Mouse (Mus musculus) left cerebral cortex, postnatal 25 days (tissue): Measurements from ENCODE around the gene Edc4. TPM values are rescaled to one million over a fixed set of nuclear protein-coding genes. Genes with fewer than 3 reads are reported as not detected.
A peak's percentile ranks its signal among the peaks of the same experiment; 100 is the strongest.
"Not testable (repeated sequence)": the region's sequence is repeated elsewhere in the genome, so short reads cannot be mapped to it uniquely, and the experiment has no call there.

Experiments used
- DNase-seq, 2 experiments: peaks; one replicate each; pipeline ENCODE4 v3.0.0; 2022; ENCODE audit warnings: low spot score in 2 of 2, mixed read lengths in 1 of 2
- intact Hi-C: fragments of 180-260 bp; cut with DNase I; formaldehyde crosslinking; loops from one replicate; pipeline ENCODE4 v1.15.1; 2025
- total RNA-seq, 2 experiments: library from RNA; stranded (reverse); gene quantifications; 2 replicates each; pipeline ENCODE4 v1.2.3; 2021

Edc4 gene
- total RNA-seq: 10 to 100 TPM; 58.1 to 62.9 TPM

GRCm38 (mm10) chr8:105880754-105881520, at the start of gene Edc4:
TSS of gene Edc4 (plus strand) at chr8:105880881.
- peak; percentile 75 to 80 for DNase-seq
- intact Hi-C loops: no loop called here

DNA sequence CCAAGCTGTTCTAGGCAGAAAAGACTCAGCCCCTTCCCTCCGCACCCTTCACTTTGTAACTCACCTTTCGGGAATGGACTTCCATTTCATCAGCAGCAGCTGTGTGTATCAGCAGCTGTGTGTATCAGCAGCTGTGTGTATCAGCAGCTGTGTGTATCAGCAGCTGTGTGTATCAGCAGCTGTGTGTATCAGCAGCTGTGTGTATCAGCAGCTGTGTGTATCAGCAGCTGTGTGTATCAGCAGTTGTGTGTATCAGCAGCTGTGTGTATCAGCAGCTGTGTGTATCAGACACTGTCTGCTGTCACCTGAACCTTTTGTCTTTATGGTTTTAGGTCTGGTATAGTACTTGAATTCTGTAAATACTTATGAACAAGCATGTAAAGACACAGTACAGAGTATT, 46.9 kb upstream of the Edc4 start:
- not testable (repeated sequence) for DNase-seq
- intact Hi-C loops: loop anchor here (10.0 kb wide), 1 partner anchor 191 kb away; no protein-coding TSS in a partner anchor

DNA sequence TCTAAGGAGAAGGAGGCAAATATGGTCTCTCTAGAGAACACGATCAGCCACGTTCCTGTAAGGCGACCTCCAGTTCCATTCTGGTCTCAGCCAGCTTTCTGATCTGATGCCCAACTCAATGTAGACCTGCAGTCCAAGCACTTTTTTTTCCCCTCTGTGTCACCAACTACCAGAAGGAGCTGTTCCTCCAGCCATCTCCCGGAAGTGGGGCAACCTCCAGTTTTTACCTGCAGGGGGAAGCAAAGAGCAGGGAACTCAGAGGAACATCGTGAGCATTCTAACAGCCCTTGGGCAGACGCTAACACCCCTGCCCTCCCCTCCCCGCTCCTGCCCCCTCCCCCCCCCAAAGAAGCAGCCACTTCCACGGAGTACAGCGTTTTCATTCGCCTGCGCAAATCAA, 45.4 kb upstream of the Edc4 start:
- intact Hi-C loops: loop anchor here (5.0 to 10.0 kb wide), 2 partner anchors 97 to 189 kb away; partner anchors contain the start of gene Ctrl
- peak; percentile 36 to 71 for DNase-seq

DNA sequence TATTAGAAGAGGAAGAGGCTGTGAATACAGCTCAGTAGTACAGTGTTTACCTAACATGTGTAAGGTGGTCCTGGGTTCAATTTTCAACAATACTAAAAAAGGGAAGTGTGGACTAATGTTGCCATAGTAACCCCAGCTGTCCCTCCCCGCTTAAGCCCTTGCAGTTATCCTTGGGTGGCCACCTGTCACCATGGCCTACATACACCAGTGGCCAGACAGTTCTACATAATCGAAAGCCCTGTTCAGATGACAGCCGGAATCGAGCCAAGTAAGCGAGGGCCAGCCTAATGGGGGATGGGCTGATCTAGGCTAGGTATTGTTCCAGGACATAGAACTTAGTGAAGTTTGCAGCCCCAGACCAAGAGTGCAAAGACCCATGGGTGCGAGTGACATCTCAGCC, 43.7 kb upstream of the Edc4 start:
- no peak for DNase-seq
- intact Hi-C loops: loop anchor here (5.0 to 10.0 kb wide), 2 partner anchors 95 to 188 kb away; partner anchors contain the start of gene Ctrl

- no peak for DNase-seq
- intact Hi-C loops: loop anchor here (5.0 to 10.0 kb wide), 2 partner anchors 93 to 186 kb away; partner anchors contain the start of gene Ctrl
These were observed 41.5 kb upstream of the Edc4 start for GRCm38 (mm10) chr8:105839209-105839608.

- intact Hi-C loops: no loop called here
These were observed 34.0 kb upstream of the Edc4 start for GRCm38 (mm10) chr8:105846678-105847077.

DNA sequence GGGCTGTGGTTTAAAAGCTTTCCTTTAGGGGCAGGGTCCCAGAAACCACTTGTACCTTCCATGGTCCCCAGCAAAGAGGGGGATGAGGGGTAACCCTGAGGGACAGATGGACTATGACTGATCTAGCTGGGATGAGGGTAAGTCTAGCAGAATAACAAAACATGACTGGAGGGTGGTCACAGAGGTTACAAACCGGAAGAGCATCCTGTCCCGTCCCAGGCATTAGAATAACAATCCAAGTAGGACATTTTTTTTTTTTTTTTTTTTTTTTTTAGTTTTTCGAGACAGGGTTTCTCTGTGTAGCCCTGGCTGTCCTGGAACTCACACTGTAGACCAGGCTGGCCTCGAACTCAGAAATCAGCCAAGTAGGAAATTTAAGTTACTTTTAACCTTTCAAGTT, 30.7 kb upstream of the Edc4 start:
- no peak for DNase-seq
- intact Hi-C loops: loop anchor here (5.0 kb wide), 1 partner anchor 82 kb away; the partner anchor contains the start of gene Ctrl

More at GRCm38 (mm10) chr8:105846678-105847077, 34.0 kb upstream of the Edc4 start:
- DNase-seq: no peak

DNA sequence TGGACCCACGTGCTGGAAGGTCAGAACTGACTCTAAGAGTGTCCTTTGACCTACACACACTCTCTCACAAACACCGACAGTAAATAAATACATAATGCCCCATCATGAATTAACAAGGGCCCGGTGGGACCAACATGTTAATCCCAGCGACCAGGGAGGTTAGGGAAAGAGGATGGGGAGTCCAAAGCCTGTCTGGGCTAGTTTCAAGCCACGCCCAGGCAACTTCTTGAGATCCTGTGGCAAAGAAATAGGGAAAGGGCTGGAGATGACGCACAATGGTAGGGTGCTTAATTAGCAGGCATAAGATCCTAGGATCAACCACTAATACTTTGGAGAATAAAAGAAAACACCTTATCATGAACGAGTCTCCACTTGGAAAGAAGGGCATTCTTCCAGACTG, 30.1 kb upstream of the Edc4 start:
- intact Hi-C loops: loop anchor here (5.0 kb wide), 1 partner anchor 82 kb away; the partner anchor contains the start of gene Ctrl
- no peak for DNase-seq

DNA sequence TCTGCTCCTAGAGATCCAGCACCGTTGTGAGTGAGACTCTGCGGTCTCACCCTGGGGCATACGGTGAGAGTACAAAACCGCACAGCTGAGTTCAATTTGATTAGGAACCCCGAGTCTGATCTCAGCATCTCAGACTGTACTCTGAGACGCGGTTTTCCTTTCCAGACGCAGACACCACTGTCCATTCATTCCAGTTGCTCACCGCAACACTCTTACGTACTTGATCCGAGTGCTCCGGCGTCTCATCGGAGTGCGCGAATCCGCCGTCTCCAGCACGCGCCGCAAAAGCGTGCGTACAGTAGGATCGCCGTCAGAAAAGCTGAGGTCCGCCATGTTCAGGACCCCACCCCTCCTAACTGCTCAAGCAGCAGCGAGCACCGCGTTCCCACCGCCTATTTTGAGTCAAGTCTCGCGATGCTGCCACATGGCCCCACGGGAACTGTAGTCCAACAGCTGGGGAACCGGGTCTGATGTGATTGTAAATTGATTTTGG, 29.0 kb upstream of the Edc4 start:
- intact Hi-C loops: loop anchor here (5.0 kb wide), 1 partner anchor 81 kb away; the partner anchor contains the start of gene Ctrl
- peak; percentile 89 to 94 for DNase-seq

DNA sequence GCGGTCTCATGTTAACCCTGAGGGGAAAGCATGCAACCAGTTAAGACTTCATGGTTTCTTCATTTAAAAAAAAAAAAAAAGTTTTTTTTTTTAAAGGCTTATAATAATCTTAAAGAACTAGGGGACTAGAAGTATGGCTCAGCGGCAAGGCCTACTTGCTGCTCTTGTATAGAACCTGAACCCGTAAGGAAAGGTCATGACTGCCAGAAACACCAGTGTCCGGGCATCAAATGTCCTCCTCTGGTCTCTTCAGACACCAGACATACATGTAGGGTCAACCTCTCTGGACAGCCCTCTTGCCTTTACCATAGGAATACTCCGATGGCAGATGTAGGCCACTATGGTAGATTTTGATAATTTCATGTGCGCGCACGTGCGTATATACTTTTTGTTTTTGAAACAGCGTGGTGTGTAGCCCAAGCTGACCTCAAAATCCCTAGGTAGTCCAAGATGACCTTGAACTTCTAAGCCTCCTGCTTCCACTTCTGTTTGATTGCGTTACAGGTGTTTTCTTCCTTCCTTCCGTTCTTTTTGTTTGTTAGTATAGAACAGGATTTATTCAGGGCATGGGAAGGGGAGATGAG, 28.4 kb upstream of the Edc4 start:
- DNase-seq: no peak
- intact Hi-C loops: loop anchor here (5.0 kb wide), 1 partner anchor 80 kb away; the partner anchor contains the start of gene Ctrl

- no peak for DNase-seq
- intact Hi-C loops: loop anchor here (5.0 kb wide), 1 partner anchor 79 kb away; the partner anchor contains the start of gene Ctrl
These were observed 27.5 kb upstream of the Edc4 start, which contains the start of gene Cenpt for GRCm38 (mm10) chr8:105853178-105853577. TSS of gene Cenpt (minus strand) at chr8:105853278.

DNA sequence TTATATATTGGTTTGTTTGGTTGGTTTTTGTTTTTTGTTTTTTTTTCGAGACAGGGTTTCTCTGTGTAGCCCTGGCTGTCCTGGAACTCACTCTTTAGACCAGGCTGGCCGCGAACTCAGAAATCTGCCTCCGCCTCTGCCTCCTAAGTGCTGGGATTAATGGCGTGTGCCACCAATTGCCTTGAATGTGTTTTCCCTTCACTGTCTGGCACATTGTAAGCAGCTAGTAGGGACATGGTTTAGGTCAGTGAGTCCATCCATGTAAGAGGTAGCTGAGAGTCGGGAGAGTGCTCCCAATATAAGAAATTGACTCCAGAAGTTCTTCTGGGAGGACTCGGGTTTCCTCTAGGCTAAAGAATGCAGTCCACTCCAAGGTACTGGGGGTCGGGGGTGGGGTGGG, 26.4 kb upstream of the Edc4 start:
- intact Hi-C loops: loop anchor here (5.0 kb wide), 1 partner anchor 78 kb away; the partner anchor contains the start of gene Ctrl
- no peak for DNase-seq

DNA sequence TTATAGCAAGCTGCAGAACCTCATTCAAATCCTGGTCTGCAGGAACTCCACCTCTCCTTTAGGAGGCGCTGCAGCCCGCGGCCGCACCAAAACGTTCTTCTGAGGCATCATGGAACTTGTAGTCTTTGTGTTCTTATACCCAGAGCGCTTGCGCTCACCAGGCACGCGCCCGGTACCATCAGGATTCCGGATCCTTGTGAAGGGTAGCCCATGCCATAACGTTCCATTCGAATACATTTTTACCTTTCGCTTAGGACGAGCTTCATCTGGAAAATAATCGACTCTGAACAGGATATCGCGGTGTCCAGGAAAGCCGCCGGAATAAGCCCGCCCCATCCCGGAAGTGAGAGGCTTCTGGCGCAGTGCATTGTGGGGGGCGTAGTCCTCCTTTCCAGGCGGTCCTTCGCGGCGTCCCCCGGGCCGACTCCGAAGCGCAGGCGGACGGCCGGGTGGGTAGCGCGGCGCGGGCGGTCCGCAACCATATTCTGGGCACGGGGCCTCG, 25.9 kb upstream of the Edc4 start, which contains the start of gene Thap11:
Gene Thap11, plus strand, starts transcription at position 418 of the 502 bp plus-strand sequence.
- intact Hi-C loops: loop anchor here (5.0 kb wide), 2 partner anchors 78 to 142 kb away; partner anchors contain the start of gene Ctrl
- peak; percentile 92 to 94 for DNase-seq

DNA sequence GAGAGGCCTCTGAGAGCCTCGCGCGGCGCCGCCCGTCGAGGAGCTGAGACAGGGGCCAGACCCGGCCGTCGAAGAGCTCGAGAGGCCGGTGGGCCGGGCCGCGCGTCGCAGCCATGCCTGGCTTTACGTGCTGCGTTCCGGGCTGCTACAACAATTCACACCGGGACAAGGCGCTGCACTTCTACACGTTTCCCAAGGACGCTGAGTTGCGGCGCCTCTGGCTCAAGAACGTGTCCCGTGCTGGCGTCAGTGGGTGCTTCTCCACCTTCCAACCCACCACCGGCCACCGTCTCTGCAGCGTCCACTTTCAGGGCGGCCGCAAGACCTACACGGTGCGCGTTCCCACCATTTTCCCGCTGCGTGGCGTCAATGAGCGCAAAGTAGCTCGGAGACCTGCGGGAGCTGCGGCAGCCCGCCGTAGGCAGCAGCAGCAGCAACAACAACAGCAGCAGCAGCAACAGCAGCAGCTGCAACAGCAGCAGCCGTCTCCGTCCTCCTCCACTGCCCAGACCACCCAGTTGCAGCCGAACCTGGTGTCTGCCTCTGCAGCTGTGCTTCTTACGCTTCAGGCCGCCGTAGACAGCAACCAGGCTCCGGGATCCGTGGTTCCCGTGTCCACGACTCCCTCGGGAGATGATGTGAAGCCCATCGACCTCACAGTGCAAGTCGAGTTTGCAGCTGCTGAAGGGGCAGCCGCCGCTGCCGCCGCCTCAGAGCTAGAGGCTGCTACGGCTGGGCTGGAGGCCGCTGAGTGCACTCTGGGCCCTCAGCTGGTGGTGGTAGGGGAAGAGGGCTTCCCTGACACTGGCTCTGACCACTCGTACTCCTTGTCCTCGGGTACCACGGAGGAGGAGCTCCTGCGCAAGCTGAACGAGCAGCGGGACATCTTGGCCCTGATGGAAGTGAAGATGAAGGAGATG, 25.2 kb upstream of the Edc4 start:
- DNase-seq: peak; percentile 64 to 65
- intact Hi-C loops: loop anchor here (5.0 kb wide), 1 partner anchor 143 kb away; no protein-coding TSS in a partner anchor

DNA sequence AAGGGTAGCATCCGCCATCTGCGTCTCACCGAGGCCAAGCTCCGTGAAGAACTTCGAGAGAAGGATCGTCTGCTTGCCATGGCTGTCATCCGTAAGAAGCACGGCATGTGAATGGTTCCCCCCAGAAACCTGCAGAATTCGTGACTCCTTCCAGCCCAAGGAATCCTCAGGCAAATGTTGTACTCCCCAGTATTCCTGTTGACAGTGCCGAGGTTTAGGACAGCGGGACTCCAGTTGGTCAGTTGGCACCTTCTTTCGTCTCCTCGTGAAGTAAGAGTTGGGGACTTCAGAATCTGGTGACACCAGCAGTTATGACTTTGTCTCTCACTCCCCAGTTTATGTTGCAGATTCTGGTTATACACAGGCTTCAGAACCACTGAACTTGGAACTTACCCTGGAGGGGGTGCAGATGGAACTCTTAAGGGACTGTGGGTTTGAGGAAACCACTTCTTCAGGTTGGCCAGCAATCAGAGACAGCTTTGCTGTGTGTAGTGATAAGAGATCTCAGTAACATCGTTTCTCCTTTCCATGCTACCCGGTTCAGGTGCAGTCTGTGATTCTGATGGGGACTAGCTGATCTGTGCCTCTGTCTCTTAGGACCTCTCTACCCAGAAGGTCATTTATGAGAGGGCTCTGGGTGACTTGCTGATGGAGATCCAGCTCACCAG, 24.4 kb upstream of the Edc4 start:
- no peak for DNase-seq
- intact Hi-C loops: loop anchor here (5.0 kb wide), 1 partner anchor 144 kb away; no protein-coding TSS in a partner anchor

GRCm38 (mm10) chr8:105858495-105858894, 22.2 kb upstream of the Edc4 start:
- intact Hi-C loops: loop anchor here (5.0 kb wide), 1 partner anchor 146 kb away; no protein-coding TSS in a partner anchor
- DNase-seq: no peak

DNA sequence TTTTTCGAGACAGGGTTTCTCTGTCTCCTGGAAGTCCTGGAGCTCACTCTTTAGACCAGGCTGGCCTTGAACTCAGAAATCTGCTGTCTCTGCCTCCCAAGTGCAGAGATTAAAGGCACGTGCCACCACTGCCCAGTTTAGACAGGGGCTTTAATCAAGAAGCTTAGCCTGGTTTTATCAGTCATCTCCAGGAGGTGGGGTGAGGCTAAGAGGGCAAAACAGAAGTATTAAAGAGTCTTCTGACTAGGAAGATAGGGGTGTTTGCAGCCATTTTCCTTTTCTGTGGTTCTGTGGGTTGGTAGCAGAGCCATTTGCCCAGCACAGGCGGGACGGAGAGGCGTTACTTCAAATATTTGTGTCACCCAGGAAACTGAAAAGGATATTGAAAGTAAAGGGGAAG, 21.4 kb upstream of the Edc4 start:
- DNase-seq: no peak
- intact Hi-C loops: loop anchor here (5.0 kb wide), 1 partner anchor 147 kb away; no protein-coding TSS in a partner anchor
